Mouse (Mus musculus) layer of hippocampus, adult 8-10 months (tissue): ENCODE measurements around the gene Spata5. TPM values are rescaled to one million over a fixed set of nuclear protein-coding genes. Genes with fewer than 3 reads are reported as not detected.
A peak's percentile ranks its signal among the peaks of the same experiment; 100 is the strongest.
"Not testable (repeated sequence)": the region's sequence is repeated elsewhere in the genome, so short reads cannot be mapped to it uniquely, and the experiment has no call there.

Experiments used
- DNase-seq, 2 experiments: peaks; one replicate each; pipeline ENCODE4 v3.0.0; 2022; ENCODE audit warnings: low spot score in 2 of 2
- total RNA-seq, 4 experiments: library from RNA; stranded (reverse); gene quantifications; 2 replicates each; pipeline ENCODE4 v1.2.4; 2022

Spata5 gene
- total RNA-seq, 4 experiments from 2014 or later: 21.9 to 28.1 (median 24.4) TPM

DNA sequence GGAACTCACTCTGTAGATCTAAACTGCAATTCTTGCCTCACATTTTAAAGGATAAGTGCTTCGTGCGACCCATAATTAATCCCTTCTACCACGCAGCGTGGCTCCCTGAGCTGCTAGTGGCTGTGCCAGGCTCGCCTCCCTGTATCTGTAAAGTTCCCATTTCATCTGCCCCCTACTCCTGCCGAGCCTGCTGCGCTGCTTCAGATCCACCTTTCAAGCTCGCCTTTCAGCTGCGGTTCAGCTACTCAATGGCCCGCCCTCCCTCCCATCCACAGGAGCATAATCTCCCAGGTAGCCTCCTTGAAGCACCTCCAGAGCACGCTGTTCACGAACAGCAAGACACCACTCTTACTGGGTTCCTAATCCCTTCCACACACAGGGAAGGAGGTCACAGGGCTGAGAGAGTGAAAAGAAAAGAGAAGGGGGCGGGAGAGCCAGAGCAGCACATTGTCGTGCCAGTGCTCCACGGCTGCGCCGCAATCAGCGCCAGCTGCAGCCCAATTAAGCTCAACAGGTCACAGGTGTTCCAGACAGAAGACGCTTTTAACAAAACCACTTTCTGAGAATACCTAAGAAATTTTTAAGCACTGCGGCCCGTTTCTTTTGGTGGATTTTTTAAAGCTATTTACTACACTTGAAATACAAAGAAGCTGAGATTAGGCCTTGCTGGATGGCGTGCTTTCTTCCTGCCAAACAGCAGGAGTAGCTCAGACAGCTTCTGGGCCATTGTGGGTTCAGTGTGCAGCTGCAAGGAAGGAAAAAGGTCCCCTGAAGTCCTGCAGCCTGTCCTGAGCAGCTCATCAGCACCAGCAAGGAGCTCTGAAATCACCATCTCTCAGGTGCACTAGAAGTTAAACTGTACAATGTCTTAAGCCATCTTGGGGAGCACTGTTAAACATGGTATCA, 150.2 kb downstream of the Spata5 start:
- DNase-seq: no peak

GRCm38 (mm10) chr3:37571633-37572032, 151.9 kb downstream of the Spata5 start:
- no peak for DNase-seq

DNA sequence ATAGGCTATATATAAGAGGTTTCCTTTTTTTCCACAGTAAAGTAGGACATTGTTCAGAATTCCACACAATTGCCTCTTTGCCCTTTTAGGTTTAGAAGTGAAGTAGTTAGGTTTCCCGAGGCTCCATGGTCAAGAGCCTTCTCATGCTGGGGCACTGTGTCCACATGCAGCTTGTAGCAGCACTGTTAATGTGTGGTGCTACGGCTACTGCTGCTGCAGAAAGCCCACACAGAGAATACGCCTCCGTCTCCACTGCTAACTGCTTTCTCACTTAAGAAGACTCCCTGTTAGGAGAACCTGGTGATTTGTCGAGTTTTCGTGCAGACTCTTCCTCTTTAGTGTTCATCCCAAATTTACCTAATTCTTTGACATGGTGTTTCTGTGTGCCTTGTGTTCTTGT, 152.4 kb downstream of the Spata5 start:
- DNase-seq: no peak

DNA sequence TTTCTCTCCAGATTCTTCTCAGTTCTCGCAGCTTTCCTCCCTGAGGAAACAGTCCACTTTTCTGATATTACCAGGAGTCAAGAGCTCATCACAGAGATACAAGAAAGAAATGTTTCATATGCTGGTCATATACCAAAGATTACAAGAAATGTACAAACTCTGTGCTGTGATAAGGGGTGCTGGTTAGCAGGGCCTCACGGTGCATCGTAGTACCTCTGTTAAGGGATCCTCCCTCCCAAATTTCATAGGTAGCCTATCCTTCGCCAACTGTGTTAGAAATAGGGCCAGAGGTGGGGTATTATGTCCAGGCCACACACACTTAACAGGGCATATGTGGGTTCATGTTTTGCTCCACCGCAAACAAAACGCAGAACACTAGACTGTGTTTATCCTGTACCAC, 157.1 kb downstream of the Spata5 start:
- DNase-seq: no peak

- no peak for DNase-seq
Measured at GRCm38 (mm10) chr3:37577706-37578105, 158.0 kb downstream of the Spata5 start.

GRCm38 (mm10) chr3:37584576-37584975, 164.9 kb downstream of the Spata5 start:
- no peak for DNase-seq

DNA sequence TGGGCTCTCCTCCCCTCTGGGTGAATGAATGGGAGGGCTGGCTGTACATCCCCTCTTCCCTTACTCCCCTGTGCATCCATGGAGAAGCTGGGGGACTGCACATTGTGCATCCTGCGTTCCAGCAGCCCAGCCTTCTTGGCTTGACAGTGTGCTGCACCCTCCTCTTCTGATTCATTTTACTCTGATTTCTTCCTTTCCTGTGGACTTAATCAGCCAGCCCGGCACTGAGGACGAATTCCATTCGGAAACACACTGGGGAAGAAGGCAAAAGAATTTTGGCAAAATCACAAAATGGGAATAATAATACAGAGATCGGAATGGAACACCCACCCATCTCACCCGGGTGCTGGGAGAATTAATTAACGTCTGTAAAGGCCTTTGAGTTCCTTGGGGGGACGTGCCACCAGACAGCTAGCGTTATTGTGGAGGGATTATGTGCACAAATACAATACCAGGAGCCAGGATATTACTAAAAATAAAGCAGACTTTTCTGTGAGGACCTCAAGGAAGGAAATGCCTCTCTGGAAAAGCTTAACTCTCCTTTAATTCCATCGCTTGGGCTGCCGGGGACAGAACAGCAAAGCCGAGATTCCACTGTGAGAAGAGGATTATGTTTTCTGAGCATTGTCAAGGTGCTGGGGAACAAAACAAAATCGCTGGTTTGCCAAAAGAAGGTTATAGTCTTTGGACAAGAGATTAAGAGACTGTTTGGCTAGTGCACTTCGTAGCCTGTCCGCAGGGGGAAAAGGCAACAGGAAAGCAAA, 166.5 kb downstream of the Spata5 start:
- DNase-seq: no peak

- no peak for DNase-seq
Measured at GRCm38 (mm10) chr3:37586731-37587578, 167.3 kb downstream of the Spata5 start.

DNA sequence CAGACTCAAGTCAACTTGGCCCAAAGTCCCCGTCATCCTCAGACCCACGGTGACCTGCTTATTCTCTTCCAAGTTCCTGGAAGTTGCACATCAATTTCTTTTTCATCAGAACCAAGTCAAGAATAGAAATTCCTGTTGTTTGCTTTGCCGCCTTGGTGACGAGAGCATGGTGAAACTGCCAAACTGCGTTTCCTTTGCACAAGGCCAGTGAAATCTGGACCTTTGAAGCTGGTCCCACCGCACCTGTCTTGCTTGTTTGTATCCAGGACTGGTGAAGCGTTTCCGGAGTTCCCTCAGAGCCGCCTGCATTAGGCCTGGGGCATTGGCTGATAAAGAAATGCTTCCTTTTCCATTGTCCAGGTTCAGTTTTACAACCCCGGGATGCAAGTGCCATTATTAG, 176.0 kb downstream of the Spata5 start:
- DNase-seq: no peak

- no peak for DNase-seq
Measured at GRCm38 (mm10) chr3:37596519-37596918, 176.8 kb downstream of the Spata5 start.

DNA sequence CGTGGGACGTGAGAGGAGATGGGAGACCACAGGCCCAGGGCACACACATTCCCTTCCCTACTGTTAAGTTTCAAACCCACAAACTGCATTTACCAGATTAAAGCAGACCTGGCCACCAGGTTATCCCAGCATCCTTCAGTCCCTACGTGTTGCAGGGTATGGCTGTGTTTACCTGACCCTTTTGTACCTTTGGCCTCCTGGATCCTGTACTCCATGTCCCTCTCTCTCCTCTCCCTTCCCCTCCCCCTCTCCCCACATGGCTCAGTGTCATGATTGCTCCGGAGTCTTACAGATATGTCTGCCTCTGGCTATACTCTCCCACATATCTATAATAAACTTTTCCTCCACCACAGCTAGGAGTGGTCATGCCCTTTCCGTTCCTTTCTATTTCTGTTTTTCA, 177.5 kb downstream of the Spata5 start:
- DNase-seq: no peak

DNA sequence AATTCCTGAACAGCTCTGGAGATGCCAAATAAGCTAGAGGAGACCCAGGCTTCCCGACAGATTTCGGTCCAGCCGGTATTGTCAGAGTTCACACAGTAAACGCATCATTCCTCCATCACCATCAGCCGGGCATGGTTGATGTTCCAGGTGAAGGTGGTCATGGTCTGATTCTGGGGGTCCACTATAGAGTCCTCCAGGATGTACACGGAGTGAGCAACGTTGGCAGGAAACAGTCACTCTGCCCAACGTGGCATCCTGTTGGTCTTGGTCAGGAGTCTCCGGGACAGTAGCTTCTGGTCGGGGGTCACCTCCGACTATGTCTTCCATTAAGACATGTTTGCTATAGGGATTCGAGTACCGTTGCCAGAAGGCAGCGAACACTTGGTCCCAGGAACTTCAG, 179.9 kb downstream of the Spata5 start:
- not testable (repeated sequence) for DNase-seq

GRCm38 (mm10) chr3:37602356-37602755, 182.7 kb downstream of the Spata5 start:
- no peak for DNase-seq

DNA sequence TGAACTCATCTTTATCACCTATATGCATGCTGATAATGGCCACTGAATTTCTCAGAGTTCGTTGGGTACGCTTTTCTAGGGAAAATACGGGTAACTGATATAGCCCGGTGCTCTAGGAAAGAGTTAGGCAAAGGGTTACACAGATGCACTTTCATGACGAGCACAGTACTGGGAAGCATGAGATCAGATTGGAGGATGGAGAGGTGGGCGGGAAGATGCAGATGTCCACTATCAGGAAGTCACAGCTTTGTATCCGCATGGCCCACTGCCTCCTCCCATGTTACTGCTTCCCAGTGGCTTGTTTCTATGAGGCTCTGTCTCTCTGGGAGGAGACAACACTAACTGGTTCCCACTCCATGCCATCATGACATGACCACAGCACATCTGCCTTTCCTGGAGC, 183.2 kb downstream of the Spata5 start:
- DNase-seq: no peak

DNA sequence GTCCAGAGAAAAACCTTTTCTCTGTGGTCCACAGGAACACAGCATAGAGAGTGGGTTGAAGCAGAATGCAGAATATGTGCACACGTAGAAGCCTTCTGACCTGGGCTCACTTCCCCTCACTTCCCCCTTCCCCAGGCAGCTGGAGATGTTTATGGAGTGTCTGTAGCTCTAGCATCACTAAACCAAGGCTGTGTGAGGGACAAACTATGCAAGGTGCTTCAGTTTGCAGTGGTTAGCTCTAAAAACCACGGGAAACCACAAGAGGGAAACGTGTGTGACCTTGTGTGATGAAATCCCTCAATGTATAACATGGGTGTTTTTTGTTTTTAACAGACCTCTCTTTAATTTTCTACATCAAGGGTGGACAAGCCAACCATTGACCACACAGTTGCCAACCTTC, 183.8 kb downstream of the Spata5 start:
- DNase-seq: no peak

- peak in 1 of 2 experiments; percentile 8 for DNase-seq
Measured at GRCm38 (mm10) chr3:37604976-37605875, 185.5 kb downstream of the Spata5 start.

GRCm38 (mm10) chr3:37605876-37606238, 186.2 kb downstream of the Spata5 start:
- DNase-seq: peak in 1 of 2 experiments; percentile 14

DNA sequence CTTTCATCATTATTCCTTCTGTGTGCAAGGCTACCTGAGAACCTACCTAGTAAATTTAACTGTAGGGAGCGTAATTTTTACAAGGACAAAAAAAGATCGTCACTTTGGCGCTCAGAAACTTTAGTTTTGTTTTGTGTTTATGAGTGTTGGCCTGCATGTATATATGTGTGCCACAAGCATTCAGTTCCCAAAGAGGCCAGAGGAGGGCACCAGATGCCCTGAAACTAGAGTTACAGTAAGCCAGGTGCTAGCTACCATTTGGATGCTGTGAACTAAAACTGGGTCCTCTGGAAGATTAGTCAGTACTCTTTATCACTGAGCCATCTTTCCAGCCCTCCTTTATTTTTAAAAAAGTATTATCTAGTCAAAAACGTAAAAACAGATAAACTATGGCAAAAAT, 189.2 kb downstream of the Spata5 start:
- no peak for DNase-seq

DNA sequence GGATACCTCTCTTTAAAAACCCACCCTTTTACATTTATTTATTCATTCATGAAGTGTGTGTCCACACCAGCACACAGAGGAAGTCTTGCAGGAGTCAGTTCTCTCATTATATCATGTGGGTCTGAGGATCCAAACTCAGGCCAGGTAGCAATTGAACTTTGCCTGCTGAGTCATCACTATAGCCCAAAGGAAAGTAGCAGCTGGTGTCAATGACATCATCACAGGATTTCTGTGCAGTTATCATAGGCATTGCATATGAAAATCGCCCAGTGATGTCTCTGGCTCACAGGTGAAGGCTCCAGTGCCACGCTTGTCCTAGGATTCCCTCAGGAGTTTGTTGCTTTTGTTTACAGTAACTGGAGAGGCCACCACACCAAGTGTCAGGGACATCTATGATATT, 191.0 kb downstream of the Spata5 start:
- DNase-seq: no peak

GRCm38 (mm10) chr3:37613722-37614121, 194.0 kb downstream of the Spata5 start:
- DNase-seq: no peak
